Mouse (Mus musculus) gastrocnemius, postnatal 4 days (tissue): ENCODE data around the gene Etfrf1. TPM values are rescaled to one million over a fixed set of nuclear protein-coding genes. Genes with fewer than 3 reads are reported as not detected.

Experiments
- DNase-seq, 2 experiments: peaks; one replicate each; pipeline ENCODE4 v3.0.0; 2021 to 2022; ENCODE audit warnings: low spot score in 2 of 2, mixed read lengths in 2 of 2
- long read RNA-seq, 2 experiments: library from polyadenylated mRNA; stranded (forward); transcript quantifications; one replicate each; pipeline ENCODE4 v2.0.0; 2021
- total RNA-seq, 2 experiments: library from RNA; stranded (reverse); gene quantifications; 2 replicates each; pipeline ENCODE4 v1.2.3; 2021

Gene Etfrf1
- 10 to 100 TPM; 50.6 to 51.4 TPM for total RNA-seq
- long read RNA-seq, experiment 1, transcript Etfrf1-207 (3 exons, 1,374 nt) = major isoform, 70 of 84 reads
- long read RNA-seq, experiment 1, partial matches to known transcripts = 1 of 84 reads
- long read RNA-seq, experiment 1, other reads (novel, unspliced or antisense) = 9 of 84 reads
- long read RNA-seq, experiment 2, transcript Etfrf1-207 (3 exons, 1,374 nt) = major isoform, 64 of 81 reads
- long read RNA-seq, experiment 2, partial matches to known transcripts = 2 of 81 reads
- long read RNA-seq, experiment 2, other reads (novel, unspliced or antisense) = 11 of 81 reads

- peak; percentile 90 to 97 for DNase-seq
Measured at GRCm38 (mm10) chr6:145210816-145211338, at the start of gene Etfrf1, which contains the start of gene Casc1. TSS of gene Etfrf1 (plus strand) at chr6:145211134. TSS of gene Casc1 (minus strand) at chr6:145211005.

- DNase-seq = no peak
Measured at GRCm38 (mm10) chr6:145171892-145172606, 38.9 kb upstream of the Etfrf1 start.

GRCm38 (mm10) chr6:145173781-145174191 is 37.1 kb upstream of the Etfrf1 start:
- peak; percentile 72 to 81 for DNase-seq

GRCm38 (mm10) chr6:145175571-145175981 is 35.4 kb upstream of the Etfrf1 start:
- DNase-seq = no peak

- DNase-seq = no peak
Measured at GRCm38 (mm10) chr6:145176474-145176873, 34.5 kb upstream of the Etfrf1 start.

GRCm38 (mm10) chr6:145179665-145180064 is 31.3 kb upstream of the Etfrf1 start:
- peak in 1 of 2 experiments; percentile 61 for DNase-seq

GRCm38 (mm10) chr6:145182044-145182443 is 28.9 kb upstream of the Etfrf1 start:
- DNase-seq = no peak

GRCm38 (mm10) chr6:145186096-145186495 is 24.8 kb upstream of the Etfrf1 start:
- DNase-seq = no peak

- DNase-seq = no peak
Measured at GRCm38 (mm10) chr6:145187093-145188088, 23.5 kb upstream of the Etfrf1 start.

- DNase-seq = no peak
Measured at GRCm38 (mm10) chr6:145193038-145193437, 17.9 kb upstream of the Etfrf1 start.

- no peak for DNase-seq
Measured at GRCm38 (mm10) chr6:145193446-145193845, 17.5 kb upstream of the Etfrf1 start.

GRCm38 (mm10) chr6:145197949-145198686 is 12.8 kb upstream of the Etfrf1 start:
- DNase-seq = no peak

GRCm38 (mm10) chr6:145202432-145203125 is 8.4 kb upstream of the Etfrf1 start:
- DNase-seq = no peak

- DNase-seq = no peak
Measured at GRCm38 (mm10) chr6:145204440-145204839, 6.5 kb upstream of the Etfrf1 start.

- DNase-seq = no peak
Measured at GRCm38 (mm10) chr6:145205142-145205541, 5.8 kb upstream of the Etfrf1 start.

- DNase-seq = no peak
Measured at GRCm38 (mm10) chr6:145210056-145210680, 766 bp upstream of the Etfrf1 start.

GRCm38 (mm10) chr6:145211376-145212305 is 707 bp downstream of the Etfrf1 start:
- DNase-seq = no peak

GRCm38 (mm10) chr6:145213916-145214315 is 3.0 kb downstream of the Etfrf1 start:
- no peak for DNase-seq
